Mouse (Mus musculus) forebrain, embryonic 13.5 days (tissue): Measurements from ENCODE around the gene Arg1. TPM values are rescaled to one million over a fixed set of nuclear protein-coding genes. Genes with fewer than 3 reads are reported as not detected.

Experiments
- ATAC-seq: fragments of 200-750 bp; cut with Nextera tagmentation; 2 replicates; pipeline ENCODE4 v1.8.0; 2017
- H3K27ac ChIP-seq: fragments of 300-500 bp; sonication (generic); 2 replicates; pipeline ENCODE4 v1.5.1; 2015; ENCODE audit warnings: inconsistent platforms, mild to moderate bottlenecking, moderate library complexity
- H3K27me3 ChIP-seq: fragments of 300-500 bp; sonication (generic); 2 replicates; pipeline ENCODE4 v1.6.1; 2015; ENCODE audit warnings: mild to moderate bottlenecking, inconsistent platforms
- H3K36me3 ChIP-seq: fragments of 300-500 bp; sonication (generic); 2 replicates; pipeline ENCODE4 v1.6.1; 2015; ENCODE audit warnings: mild to moderate bottlenecking, inconsistent platforms; ENCODE audit not compliant: poor library complexity, severe bottlenecking
- H3K4me1 ChIP-seq: fragments of 300-500 bp; sonication (generic); 2 replicates; pipeline ENCODE4 v1.6.1; 2015; ENCODE audit warnings: inconsistent platforms
- H3K4me2 ChIP-seq: fragments of 300-500 bp; sonication (generic); 2 replicates; pipeline ENCODE4 v1.6.1; 2015; ENCODE audit warnings: inconsistent platforms, mild to moderate bottlenecking, moderate library complexity
- H3K4me3 ChIP-seq: fragments of 300-500 bp; sonication (generic); 2 replicates; pipeline ENCODE4 v1.5.1; 2015; ENCODE audit warnings: mild to moderate bottlenecking, inconsistent platforms
- H3K9ac ChIP-seq: fragments of 300-500 bp; sonication (generic); 2 replicates; pipeline ENCODE4 v1.6.1; 2015; ENCODE audit warnings: mild to moderate bottlenecking, inconsistent platforms
- H3K9me3 ChIP-seq: fragments of 300-500 bp; sonication (generic); replicated peaks from 2 replicates; pipeline ENCODE4 v1.6.1; 2016; ENCODE audit warnings: inconsistent platforms
- WGBS: fragments of 180-500 bp; shearing (Covaris S2); methylation state at CpG from one replicate; pipeline ENCODE4 v1.1.7; 2015; 5-methylcytosine and 5-hydroxymethylcytosine counted together
- microRNA-seq: library from miRNA; unstranded; fragments of <30 nt; microRNA quantifications from one replicate; pipeline ENCODE4, GENCODE M21; 2016
- polyA plus RNA-seq: library from polyadenylated mRNA; unstranded; fragments of >200 nt; fragmentation: Nextera tagmentation; extraction: Ambion mirVana; gene quantifications from 2 replicates; pipeline ENCODE4 v1.2.1, GENCODE M21; 2015

Gene Arg1
- polyA plus RNA-seq, 1 experiment from 2014 or later: 1.2 TPM

DNA sequence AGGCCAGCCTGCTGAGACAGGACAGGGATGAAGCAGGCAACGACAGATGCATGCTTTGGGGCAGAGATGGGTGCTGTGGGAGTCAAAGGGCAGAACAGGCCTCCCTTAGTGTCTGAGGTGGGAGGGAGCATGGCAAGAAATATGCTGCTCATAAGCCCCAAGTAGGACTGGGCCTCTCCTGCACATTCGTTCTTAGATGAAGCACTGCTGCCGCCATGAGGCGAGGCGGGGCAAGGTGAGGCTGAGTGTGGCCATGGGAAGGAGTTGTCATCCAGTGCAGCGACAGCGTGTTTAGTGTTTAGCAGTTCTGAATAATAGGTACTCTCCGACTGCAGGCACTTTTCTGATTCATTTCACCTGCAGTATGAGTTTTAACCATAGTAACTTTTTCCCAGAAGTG is 31.4 kb downstream of the Arg1 start:
- Histone ChIP-seq H3K27me3 (no peaks in the 10 kb centered on the region), H3K4me3 (no peak overlapping the region), H3K4me1 (no peaks in the 10 kb centered on the region), H3K9ac (no peak overlapping the region), H3K9me3 (no peaks in the 10 kb centered on the region), H3K4me2 (no peak overlapping the region), H3K36me3 (peaks cover 92% of the 10 kb centered on the region), H3K27ac (no peak overlapping the region)
- WGBS: 91% methylated on average over 8 of the region's 8 CpGs
- no peak for ATAC-seq

DNA sequence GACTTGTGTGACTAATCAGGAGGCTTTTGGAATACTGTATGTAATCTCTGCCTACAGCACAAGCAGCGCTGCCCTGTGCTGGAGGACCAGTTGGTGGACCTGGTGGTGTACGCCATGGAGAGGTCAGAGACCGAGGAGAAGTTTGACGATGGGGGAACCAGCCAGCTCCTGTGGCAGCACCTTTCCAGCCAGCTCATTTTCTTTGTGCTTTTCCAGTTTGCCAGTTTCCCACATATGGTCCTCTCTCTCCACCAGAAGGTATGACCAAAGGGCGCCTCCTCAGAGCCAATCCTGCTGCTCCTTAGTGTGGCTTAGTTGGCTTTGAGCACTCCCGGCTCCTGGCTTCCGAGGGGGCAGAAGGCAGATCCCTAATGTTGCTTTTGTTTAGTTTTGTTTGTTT is 38.9 kb downstream of the Arg1 start:
- Histone ChIP-seq H3K27me3 (no peaks in the 10 kb centered on the region), H3K4me2 (no peak overlapping the region), H3K36me3 (peaks cover 77% of the 10 kb centered on the region), H3K4me1 (no peaks in the 10 kb centered on the region), H3K9ac (no peak overlapping the region), H3K9me3 (no peaks in the 10 kb centered on the region), H3K4me3 (no peak overlapping the region), H3K27ac (no peak overlapping the region)
- WGBS: 92% methylated on average over 7 of the region's 7 CpGs
- no peak for ATAC-seq

DNA sequence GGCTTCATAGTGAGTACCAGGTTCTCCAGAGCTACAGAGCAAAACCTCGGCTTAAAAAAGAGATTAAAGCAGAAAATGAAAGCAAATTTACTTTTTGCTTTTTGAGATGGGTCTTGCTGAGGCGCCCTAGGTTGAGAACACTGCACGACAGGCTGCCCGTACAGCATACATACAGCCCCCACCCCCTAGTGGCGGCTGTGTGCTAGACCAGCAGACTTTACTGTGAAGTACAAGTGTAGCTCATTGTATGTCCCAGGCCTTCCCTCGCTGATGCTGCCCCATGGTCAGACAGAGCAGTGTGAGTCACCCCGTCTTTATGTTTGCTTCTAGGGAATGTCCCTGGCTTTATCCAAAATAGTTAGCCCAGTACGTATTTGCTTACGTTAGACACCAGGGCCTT is 41.3 kb downstream of the Arg1 start:
- 78% methylated on average over 9 of the region's 9 CpGs for WGBS
- Histone ChIP-seq H3K9ac (no peak overlapping the region), H3K27ac (no peak overlapping the region), H3K27me3 (no peaks in the 10 kb centered on the region), H3K4me1 (no peaks in the 10 kb centered on the region), H3K36me3 (peaks cover 78% of the 10 kb centered on the region), H3K4me2 (no peak overlapping the region), H3K9me3 (no peaks in the 10 kb centered on the region), H3K4me3 (no peak overlapping the region)
- ATAC-seq: no peak; the same call in 1 of the 2 replicates

DNA sequence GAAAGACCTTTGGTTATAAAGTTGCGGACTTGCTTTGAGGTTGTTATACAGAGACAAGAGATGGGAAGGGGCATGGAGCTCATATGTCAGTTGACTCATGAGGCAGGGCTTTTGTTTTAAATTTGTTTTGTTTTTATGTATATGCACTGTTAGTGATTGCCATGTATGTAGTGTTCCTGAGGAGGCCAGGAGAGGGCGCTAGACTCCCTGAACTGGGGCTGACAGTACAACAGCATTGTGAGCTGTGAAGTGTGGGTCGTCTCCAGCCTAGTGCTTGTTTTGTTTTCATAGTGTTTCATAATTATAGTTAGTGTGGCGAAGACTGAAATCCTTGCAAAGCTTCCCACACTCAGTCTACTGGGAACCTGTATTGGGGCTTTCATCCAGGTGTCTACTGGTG is 53.7 kb downstream of the Arg1 start:
- Histone ChIP-seq H3K4me2 (no peak overlapping the region), H3K27me3 (no peaks in the 10 kb centered on the region), H3K27ac (no peak overlapping the region), H3K4me3 (no peak overlapping the region), H3K9ac (no peak overlapping the region), H3K9me3 (no peaks in the 10 kb centered on the region), H3K36me3 (peaks cover 68% of the 10 kb centered on the region), H3K4me1 (0 out of 2 replicates have a peak, but pooled peaks cover 3% of the 10 kb centered on the region)
- no peak for ATAC-seq
- 84% methylated on average over 4 of the region's 4 CpGs for WGBS

DNA sequence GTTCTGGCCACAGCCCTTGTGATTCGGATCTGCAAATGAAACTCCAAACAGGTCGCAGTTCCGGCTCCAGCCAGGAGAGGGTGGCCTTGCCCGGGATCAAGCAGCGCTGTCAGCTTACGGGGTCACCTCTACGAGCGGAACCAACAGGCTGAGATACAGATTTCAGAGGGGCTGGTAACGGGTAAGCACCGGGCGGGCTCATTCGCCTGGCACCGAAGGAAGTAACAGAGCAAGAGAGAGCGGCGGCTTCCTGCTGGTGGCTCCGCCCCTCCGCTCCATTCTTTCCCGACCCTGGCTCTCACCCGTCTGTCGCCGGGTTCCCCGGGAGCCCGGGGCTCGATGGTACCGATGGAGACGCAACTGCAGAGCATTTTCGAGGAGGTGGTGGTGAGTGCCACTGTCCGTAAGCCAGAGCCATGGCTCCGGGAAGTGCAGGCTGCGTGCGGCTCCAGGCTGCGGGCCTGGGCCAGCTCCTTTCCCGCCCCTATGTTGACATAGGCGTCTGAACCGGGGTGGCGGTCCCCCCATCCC is 57.5 kb downstream of the Arg1 start, which contains the start of gene Med23:
Gene Med23 (plus strand): TSS at position 227 of the 531 bp plus-strand sequence.
- Histone ChIP-seq H3K4me2 (peak within 1 kb of the TSS; percentile 68), H3K4me3 (peak within 1 kb of the TSS; percentile 73), H3K36me3 (peaks cover 33% of the 10 kb centered on the region), H3K4me1 (0 out of 2 replicates have a peak, but pooled peaks cover 3% of the 10 kb centered on the region), H3K27me3 (no peaks in the 10 kb centered on the region), H3K27ac (no peak within 1 kb of the TSS; the same call in 1 of the 2 replicates), H3K9me3 (no peaks in the 10 kb centered on the region), H3K9ac (peak within 1 kb of the TSS; percentile 86)
- WGBS: 1% methylated on average over 36 of the region's 36 CpGs
- peak; percentile 100 for ATAC-seq

Small RNAs within 50 kb of the gene (microRNA-seq; reads per million reads assigned to microRNA genes)
- gene Mir6905: not detected

Other genes starting within 250 kb of the Arg1 start
- gene Enpp1, start 215.3 kb downstream of the Arg1 start, polyA plus RNA-seq: 0.76 and 1.00 TPM in 2 replicates
- 2.8 TPM in 2 replicates for gene Enpp3, start 84.7 kb downstream of the Arg1 start, polyA plus RNA-seq
- gene Med23, start 57.5 kb downstream of the Arg1 start, polyA plus RNA-seq: 27.9 and 28.8 TPM in 2 replicates